Mouse (Mus musculus): ENCODE data around the gene Mrfap1.

- TF ChIP-seq POLR2A (IDR thresholded peaks at IDR 0.05; ENCODE audit: low read depth, low read length), result no peak
- peak; percentile 79; the same call in 1 of the 2 replicates for TF ChIP-seq CTCF (IDR thresholded peaks at IDR 0.05; ENCODE audit: extremely low read depth, insufficient read depth, insufficient read length, insufficient replicate concordance)
Measured at GRCm38 (mm10) chr5:36811413-36811812, 14.8 kb upstream of the Mrfap1 start.

Data from spleen, adult 2 months (tissue).